Mouse (Mus musculus): Measurements from ENCODE around the gene Olfr157. TPM values are rescaled to one million over a fixed set of nuclear protein-coding genes. Genes with fewer than 3 reads are reported as not detected.

Gene Olfr157
- not detected in 2 replicates for total RNA-seq (2012; rRNA removed)
- polyA plus RNA-seq (2012; ENCODE audit: insufficient read depth in 1 of 2, insufficient read length in 2 of 2, low read depth in 1 of 2, low replicate concordance in 2 of 2, missing spikeins in 1 of 2) = under 1 TPM in 1 of 2 experiments, not detected in 1; 0.01 TPM

- H3K9me3 ChIP-seq (replicated peaks; ENCODE audit: insufficient read depth, low read length) = no peaks in the 10 kb centered on the region
Observed at GRCm38 (mm10) chr4:43840101-43840500, at the start of gene Olfr157. Gene Olfr157, minus strand, starts transcription at chr4:43840201.

GRCm38 (mm10) chr4:43884196-43884595 lies 44.2 kb upstream of the Olfr157 start:
- Histone ChIP-seq H3K79me2 (ENCODE audit: control insufficient read depth, insufficient read depth, low read length, poor library complexity) (no peaks in the 10 kb centered on the region), H3K9ac (ENCODE audit: control insufficient read depth, low read depth, low read length, poor library complexity, severe bottlenecking) (no peak overlapping the region), H3K9me3 (replicated peaks; ENCODE audit: insufficient read depth, low read length) (no peaks in the 10 kb centered on the region), H3K36me3 (ENCODE audit: control insufficient read depth in 1 of 2, insufficient read depth in 2 of 2, low read length in 2 of 2) (no peaks in the 10 kb centered on the region), H3K27me3 (ENCODE audit: control insufficient read depth in 1 of 2, insufficient read depth in 2 of 2, low read length in 2 of 2) (no peaks in the 10 kb centered on the region; a peak in 1 of 4 replicates), H3K4me3 (ENCODE audit: control insufficient read depth in 1 of 2, insufficient read depth in 1 of 2, low read depth in 2 of 2, low read length in 2 of 2) (no peak overlapping the region), H3K27ac (ENCODE audit: control insufficient read depth, low read depth, low read length) (no peak overlapping the region), H3K4me1 (ENCODE audit: control insufficient read depth in 1 of 2, insufficient read depth in 2 of 2, low read length in 2 of 2) (no peaks in the 10 kb centered on the region)
- no peak for TF ChIP-seq MAZ (IDR thresholded peaks at IDR 0.05; ENCODE audit: low read depth, low read length)
- no peak for TF ChIP-seq MYC (IDR thresholded peaks at IDR 0.05; ENCODE audit: low read depth, low read length)
- TF ChIP-seq SMC3 (IDR thresholded peaks at IDR 0.05; ENCODE audit: low read depth, low read length) = no peak
- TF ChIP-seq MYB (IDR thresholded peaks at IDR 0.05; ENCODE audit: low read depth, low read length) = no peak
- TF ChIP-seq MAX (IDR thresholded peaks at IDR 0.05; ENCODE audit: low read length) = no peak
- no peak for TF ChIP-seq GABPA (IDR thresholded peaks at IDR 0.05; ENCODE audit: low read depth, low read length)
- DNase-seq (ENCODE audit: low read depth, low spot score) = no peak

More at GRCm38 (mm10) chr4:43840101-43840500, at the start of gene Olfr157:
- Histone ChIP-seq H3K4me1 (ENCODE audit: control insufficient read depth in 1 of 2, insufficient read depth in 2 of 2, low read length in 2 of 2) (no peaks in the 10 kb centered on the region), H3K27me3 (ENCODE audit: control insufficient read depth in 1 of 2, insufficient read depth in 2 of 2, low read length in 2 of 2) (peaks cover 0 to 2% of the 10 kb centered on the region in 2 experiments; a peak in 1 of 4 replicates), H3K4me3 (ENCODE audit: control insufficient read depth in 1 of 2, insufficient read depth in 1 of 2, low read depth in 2 of 2, low read length in 2 of 2) (no peak within 1 kb of the TSS), H3K27ac (ENCODE audit: control insufficient read depth, low read depth, low read length) (no peak within 1 kb of the TSS), H3K36me3 (ENCODE audit: control insufficient read depth in 1 of 2, insufficient read depth in 2 of 2, low read length in 2 of 2) (no peaks in the 10 kb centered on the region), H3K79me2 (ENCODE audit: control insufficient read depth, insufficient read depth, low read length, poor library complexity) (no peaks in the 10 kb centered on the region), H3K9ac (ENCODE audit: control insufficient read depth, low read depth, low read length, poor library complexity, severe bottlenecking) (no peak within 1 kb of the TSS)
- TF ChIP-seq GATA1 (IDR thresholded peaks at IDR 0.05; ENCODE audit: low read depth, low read length) (no peak), ZMIZ1 (IDR thresholded peaks at IDR 0.05; ENCODE audit: low read depth, low read length) (no peak), MXI1 (IDR thresholded peaks at IDR 0.05; ENCODE audit: low read depth, low read length) (no peak), MYB (IDR thresholded peaks at IDR 0.05; ENCODE audit: low read depth, low read length) (no peak), CTCF (IDR thresholded peaks at IDR 0.05 in 2 of 3, conservative IDR thresholded peaks at IDR 0.05 in 1 of 3; ENCODE audit: control insufficient read depth in 1 of 3, insufficient read depth in 1 of 3, low read depth in 2 of 3, low read length in 3 of 3, poor library complexity in 1 of 3, severe bottlenecking in 1 of 3) (no peak), POLR2A (IDR thresholded peaks at IDR 0.05; ENCODE audit: control insufficient read depth in 1 of 2, insufficient read depth in 1 of 2, low read depth in 1 of 2, low read length in 2 of 2, poor library complexity in 1 of 2) (no peak), ZNF384 (IDR thresholded peaks at IDR 0.05; ENCODE audit: low read depth, low read length) (no peak), POLR2AphosphoS5 (IDR thresholded peaks at IDR 0.05; ENCODE audit: borderline replicate concordance, low read depth, low read length) (no peak), SIN3A (IDR thresholded peaks at IDR 0.05; ENCODE audit: low read length) (no peak), USF2 (IDR thresholded peaks at IDR 0.05; ENCODE audit: borderline replicate concordance in 1 of 2, insufficient read depth in 1 of 2, low read depth in 1 of 2, low read length in 2 of 2) (no peak), NELFE (IDR thresholded peaks at IDR 0.05; ENCODE audit: low read depth, low read length) (no peak), RAD21 (IDR thresholded peaks at IDR 0.05; ENCODE audit: low read depth, low read length) (no peak), NRF1 (IDR thresholded peaks at IDR 0.05; ENCODE audit: insufficient read depth, low read depth, low read length, poor library complexity, severe bottlenecking) (no peak), ZKSCAN1 (IDR thresholded peaks at IDR 0.05; ENCODE audit: low read depth, low read length) (no peak)
- no peak for DNase-seq (ENCODE audit: low read depth, low spot score)
